ENCODE assay signal across 8 mouse cellular contexts in the genomic region with DNA sequence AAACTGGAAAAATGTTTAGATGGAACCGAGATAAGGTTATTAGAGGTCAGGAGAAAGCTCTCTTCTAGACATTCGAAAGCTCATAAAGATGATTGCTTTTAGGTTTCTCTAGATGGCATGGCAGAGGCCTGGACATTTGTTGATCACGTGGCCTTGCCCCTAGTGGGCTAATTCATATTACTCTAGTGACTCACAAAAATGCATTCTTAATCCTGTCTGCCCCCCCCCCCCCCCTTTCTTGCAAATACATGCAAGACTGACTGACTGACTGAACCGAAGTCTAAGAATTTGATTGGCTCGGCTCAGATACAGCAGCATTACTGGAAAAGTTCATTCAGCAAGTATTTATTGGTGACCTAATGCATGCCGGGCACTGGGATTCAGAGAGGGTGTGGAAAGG. TPM values are rescaled to one million over a fixed set of nuclear protein-coding genes. Genes with fewer than 3 reads are reported as not detected.
DNase-seq lines count a peak whose midpoint lies in the region; ATAC-seq lines count a peak whose summit lies in the region.

No protein-coding gene starts in this region.

- H3K27ac ChIP-seq in kidney, embryonic 15.5 days, result peak overlapping the region; percentile 98
- peak overlapping the region; percentile 100 for H3K27ac ChIP-seq in stomach, embryonic 15.5 days

- ATAC-seq in kidney, embryonic 15.5 days (replicated peaks; ENCODE audit: low FRiP score), result no peak; the same call in 1 of the 2 replicates
- ATAC-seq in stomach, embryonic 15.5 days (ENCODE audit: insufficient read depth, low FRiP score, low read depth), result no peak

- H3K4me3 ChIP-seq in kidney, embryonic 15.5 days (replicated peaks), result peak overlapping the region; percentile 79
- peak overlapping the region; percentile 94 for H3K4me3 ChIP-seq in megakaryocyte, embryonic 14.5 days (replicated peaks)
- peak overlapping the region; percentile 89 for H3K4me3 ChIP-seq in stomach, embryonic 15.5 days (replicated peaks)

- DNase-seq in heart, adult 11 months, result peak; percentile 91
- no peak for DNase-seq in heart, postnatal 25 days (ENCODE audit: low spot score)
- peak; percentile 30 for DNase-seq in brain, adult 2 months (ENCODE audit: low read depth, low spot score)
- DNase-seq in forelimb bud, embryonic 11.5 days (ENCODE audit: low read depth, low spot score), result peak; percentile 46
- no peak for DNase-seq in left cerebral cortex, postnatal 25 days (ENCODE audit: low spot score in 2 of 2)

- 3% methylated on average over 6 of the region's 6 CpGs for WGBS in kidney, embryonic 15.5 days
- WGBS in stomach, embryonic 15.5 days, result 3% methylated on average over 6 of the region's 6 CpGs

- H3K4me2 ChIP-seq in kidney, embryonic 15.5 days, result peak overlapping the region; percentile 96
- H3K4me2 ChIP-seq in stomach, embryonic 15.5 days, result peak overlapping the region; percentile 95

- H3K9ac ChIP-seq in kidney, embryonic 15.5 days, result peak overlapping the region; percentile 86
- 0 out of 2 replicates have a peak overlapping the region, but pooled peaks have one; percentile 25 for H3K9ac ChIP-seq in stomach, embryonic 15.5 days

- intact Hi-C loops in heart, postnatal 25 days (cut with DNase I), result loop anchor here (5.0 to 10.0 kb wide), 2 partner anchors 121 to 342 kb away; partner anchors contain the start of gene Nup155
- intact Hi-C loops in left cerebral cortex, postnatal 25 days (cut with DNase I), result loop anchor here (5.0 kb wide), 1 partner anchor 146 kb away; no protein-coding TSS in a partner anchor

- peaks cover 15% of the 10 kb centered on the region for H3K4me1 ChIP-seq in kidney, embryonic 15.5 days
- H3K4me1 ChIP-seq in megakaryocyte, embryonic 14.5 days, result peaks cover 29% of the 10 kb centered on the region; the same call in 1 of the 2 replicates
- H3K4me1 ChIP-seq in stomach, embryonic 15.5 days, result 0 out of 2 replicates have a peak, but pooled peaks cover 8% of the 10 kb centered on the region

- no peaks in the 10 kb centered on the region for H3K36me3 ChIP-seq in kidney, embryonic 15.5 days
- no peaks in the 10 kb centered on the region for H3K36me3 ChIP-seq in megakaryocyte, embryonic 14.5 days (replicated peaks; ENCODE audit: low read length)
- H3K36me3 ChIP-seq in stomach, embryonic 15.5 days, result no peaks in the 10 kb centered on the region

- H3K9me3 ChIP-seq in kidney, embryonic 15.5 days (replicated peaks), result no peaks in the 10 kb centered on the region
- H3K9me3 ChIP-seq in megakaryocyte, embryonic 14.5 days, result no peaks in the 10 kb centered on the region
- H3K9me3 ChIP-seq in stomach, embryonic 15.5 days, result no peaks in the 10 kb centered on the region

- H3K27me3 ChIP-seq in kidney, embryonic 15.5 days, result no peaks in the 10 kb centered on the region
- H3K27me3 ChIP-seq in megakaryocyte, embryonic 14.5 days (replicated peaks), result no peaks in the 10 kb centered on the region
- no peaks in the 10 kb centered on the region for H3K27me3 ChIP-seq in stomach, embryonic 15.5 days (replicated peaks)

RNA-seq across cellular contexts. Expression of gene Nipbl, which starts 2.2 kb away (rescaled TPM):
- total RNA-seq in heart, postnatal 25 days (2021), result 10 to 100 TPM; 27.6 to 29.8 TPM
- polyA plus RNA-seq in kidney, embryonic 15.5 days (2015; fragmentation: Nextera tagmentation; extraction: Ambion mirVana), result 18.3 and 18.7 TPM in 2 replicates
- 0.17 and 1.7 TPM in 2 replicates for polyA plus RNA-seq in megakaryocyte, embryonic 14.5 days (2012; ENCODE audit: insufficient read depth, low replicate concordance)
- 16.2 and 16.6 TPM in 2 replicates for polyA plus RNA-seq in stomach, embryonic 15.5 days (2015; fragmentation: Nextera tagmentation; extraction: Ambion mirVana)
- 10 to 100 TPM; 27.7 to 29.7 TPM for total RNA-seq in left cerebral cortex, postnatal 25 days (2021)

Comparison
In these comparisons a context has a peak if more than half of its experiments do, and no peak if none do; other contexts are left out.
1. DNase-seq: peak in heart, adult 11 months (single experiment), brain, adult 2 months (single experiment) and forelimb bud, embryonic 11.5 days (single experiment); none in heart, postnatal 25 days (single experiment) and left cerebral cortex, postnatal 25 days (0 of 2).
2. Peak in every context shown above with its lines, with median percentiles within 50 percentile points of each other: H3K4me3 ChIP-seq.